Mouse (Mus musculus): ENCODE measurements around the gene Slc34a3.

- TF ChIP-seq CHD2 (IDR thresholded peaks at IDR 0.05; ENCODE audit: low read depth, low read length): no peak
- TF ChIP-seq HCFC1 (IDR thresholded peaks at IDR 0.05; ENCODE audit: borderline replicate concordance, insufficient read depth, low read length): no peak
- no peak for TF ChIP-seq ZC3H11A (IDR thresholded peaks at IDR 0.05; ENCODE audit: borderline replicate concordance, low read depth, low read length)
- no peak for TF ChIP-seq ZNF384 (IDR thresholded peaks at IDR 0.05; ENCODE audit: low read depth, low read length)
These were observed 39.5 kb downstream of the Slc34a3 start for GRCm38 (mm10) chr2:25194486-25195171.

All from ES-E14 (cell line).